Mouse (Mus musculus): ENCODE measurements around the gene Map3k7cl.

Map3k7cl gene

GRCm38 (mm10) chr16:87587843-87588242, 34.7 kb downstream of the Map3k7cl start:
- no peak for DNase-seq

- DNase-seq: no peak
Measured at GRCm38 (mm10) chr16:87594145-87594544, 41.0 kb downstream of the Map3k7cl start.

GRCm38 (mm10) chr16:87595149-87595548, 42.0 kb downstream of the Map3k7cl start:
- no peak for DNase-seq

DNA sequence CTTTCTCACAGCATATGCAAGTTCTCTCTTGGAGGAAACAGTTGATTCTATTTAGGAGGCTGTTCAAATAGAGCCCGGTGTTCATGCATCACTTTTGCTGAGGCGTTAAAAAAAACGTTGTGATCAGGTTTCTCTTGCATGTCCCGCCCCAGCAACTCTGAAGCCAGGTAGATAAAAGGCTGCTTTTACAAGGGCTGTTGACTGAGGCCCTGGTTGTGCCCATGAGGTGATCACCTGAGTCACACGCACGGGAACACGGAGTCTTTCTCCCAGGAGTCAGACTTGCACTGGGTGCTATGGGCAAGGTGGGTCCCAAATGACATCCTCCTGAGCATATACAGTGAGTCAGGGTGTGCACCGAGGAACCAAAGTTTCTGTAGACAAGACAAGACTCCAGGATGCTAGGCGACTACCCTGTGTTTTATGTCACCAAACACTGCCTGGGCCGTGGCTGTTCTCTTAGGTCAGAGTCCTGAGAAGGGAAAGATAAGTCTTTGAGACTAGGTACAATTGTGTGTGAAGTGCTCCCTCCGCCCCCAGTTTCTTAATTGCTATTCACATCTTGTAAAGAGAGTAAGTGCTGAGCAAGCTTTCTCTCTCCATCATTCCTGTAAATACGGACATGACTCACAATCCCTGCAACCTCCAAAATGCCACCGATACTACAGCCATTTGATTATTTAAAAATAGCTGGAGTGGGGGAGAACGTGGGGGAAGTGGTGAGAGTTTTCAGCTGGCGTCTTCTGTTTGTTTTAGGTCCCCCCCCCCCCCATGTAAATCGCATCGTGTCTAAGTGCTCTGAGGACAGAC, 49.8 kb downstream of the Map3k7cl start:
- DNase-seq: no peak

GRCm38 (mm10) chr16:87604002-87604401, 50.9 kb downstream of the Map3k7cl start:
- no peak for DNase-seq

GRCm38 (mm10) chr16:87604883-87605282, 51.8 kb downstream of the Map3k7cl start:
- no peak for DNase-seq

DNA sequence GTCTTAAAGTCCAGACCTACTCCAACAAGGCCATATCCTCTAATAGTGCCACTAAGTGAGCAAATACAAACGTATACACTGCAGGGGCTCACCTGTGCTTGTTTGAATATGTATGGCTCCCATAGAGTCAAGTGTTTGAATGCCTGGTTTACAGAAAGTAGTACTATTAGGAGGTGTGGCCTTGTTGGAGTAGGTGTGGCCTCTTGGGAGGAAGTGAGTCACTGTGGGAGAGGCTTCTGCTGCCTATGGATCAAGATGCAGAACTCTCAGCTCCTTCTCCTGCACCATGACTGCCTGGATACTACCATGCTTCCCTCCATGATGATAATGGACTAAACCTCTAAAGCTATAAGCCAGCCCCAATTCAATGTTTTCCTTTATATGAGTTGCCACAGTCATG, 54.3 kb downstream of the Map3k7cl start:
- DNase-seq: no peak

GRCm38 (mm10) chr16:87607959-87608358, 54.8 kb downstream of the Map3k7cl start:
- no peak for DNase-seq

DNA sequence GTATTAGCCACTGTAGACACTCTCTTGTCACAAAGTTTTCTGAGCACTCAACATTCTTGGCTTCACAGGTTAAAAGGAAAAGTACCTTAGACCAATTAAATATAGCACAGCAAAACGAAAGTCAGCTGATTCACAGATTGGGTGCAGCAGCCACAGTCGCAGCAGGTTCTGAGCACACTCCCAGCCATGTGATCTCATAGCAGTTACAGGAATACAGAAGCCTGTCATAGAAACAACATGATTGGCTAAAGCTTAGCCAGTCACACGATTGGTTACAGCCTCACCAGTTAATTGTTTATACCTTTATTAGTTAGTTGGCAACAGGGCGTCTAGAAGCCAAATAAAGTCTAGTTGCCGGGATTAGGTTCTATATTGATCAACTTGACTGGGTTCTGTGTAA, 57.0 kb downstream of the Map3k7cl start:
- DNase-seq: no peak

GRCm38 (mm10) chr16:87610556-87611295, 57.6 kb downstream of the Map3k7cl start:
- DNase-seq: no peak

- no peak for DNase-seq
Measured at GRCm38 (mm10) chr16:87611420-87611819, 58.3 kb downstream of the Map3k7cl start.

- no peak for DNase-seq
Measured at GRCm38 (mm10) chr16:87612218-87612838, 59.2 kb downstream of the Map3k7cl start.

GRCm38 (mm10) chr16:87617377-87617776, 64.2 kb downstream of the Map3k7cl start:
- no peak for DNase-seq

DNA sequence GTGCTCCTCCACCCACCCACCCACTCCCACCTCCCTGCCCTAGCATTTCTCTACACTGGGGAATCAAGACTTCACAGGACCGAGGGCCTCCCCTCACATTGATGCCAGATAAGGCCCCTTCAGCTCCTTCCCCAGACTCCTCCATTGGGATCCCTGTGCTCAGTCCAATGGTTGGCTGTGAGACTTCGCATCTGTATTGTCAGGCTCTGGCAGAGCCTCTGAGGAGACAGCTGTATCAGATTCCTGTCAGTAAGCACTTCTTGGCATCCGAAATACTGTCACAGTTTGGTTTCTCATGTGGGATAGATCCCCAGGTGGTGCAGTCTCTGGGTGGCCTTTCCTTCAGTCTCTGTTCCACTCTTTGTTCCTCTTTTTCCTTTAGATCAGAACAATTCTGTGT, 68.1 kb downstream of the Map3k7cl start:
- DNase-seq: no peak

GRCm38 (mm10) chr16:87623881-87624280, 70.8 kb downstream of the Map3k7cl start:
- no peak for DNase-seq

DNA sequence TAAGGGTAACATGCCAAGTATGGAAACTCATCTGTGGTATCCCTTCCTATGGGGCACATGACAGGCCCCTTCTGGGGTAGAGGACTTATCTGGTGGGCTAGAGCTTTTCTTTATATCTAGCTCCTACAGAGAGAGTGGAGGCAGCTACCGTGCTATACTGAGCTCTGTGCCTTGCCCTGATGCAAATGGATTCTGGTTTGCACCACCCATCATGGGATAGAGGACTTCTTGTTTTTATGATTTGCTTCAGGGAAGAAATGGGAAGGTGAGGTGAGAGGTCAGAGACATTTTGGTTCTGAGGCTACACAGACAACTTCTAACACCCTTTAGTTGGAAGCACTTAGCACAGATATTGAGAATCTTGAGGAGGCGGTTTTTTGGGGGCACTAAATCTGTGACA, 71.8 kb downstream of the Map3k7cl start:
- no peak for DNase-seq

GRCm38 (mm10) chr16:87625341-87625740, 72.2 kb downstream of the Map3k7cl start:
- DNase-seq: no peak

GRCm38 (mm10) chr16:87625816-87626215, 72.7 kb downstream of the Map3k7cl start:
- no peak for DNase-seq

- no peak for DNase-seq
Measured at GRCm38 (mm10) chr16:87626696-87627095, 73.6 kb downstream of the Map3k7cl start.

GRCm38 (mm10) chr16:87634709-87635108, 81.6 kb downstream of the Map3k7cl start:
- DNase-seq: no peak

GRCm38 (mm10) chr16:87635213-87635755, 82.2 kb downstream of the Map3k7cl start:
- no peak for DNase-seq

GRCm38 (mm10) chr16:87635841-87636240, 82.7 kb downstream of the Map3k7cl start:
- no peak for DNase-seq

- no peak for DNase-seq
Measured at GRCm38 (mm10) chr16:87638098-87638497, 85.0 kb downstream of the Map3k7cl start.
